Mouse (Mus musculus) common myeloid progenitor, adult 5-6 weeks (primary cell): ENCODE measurements at regions not wholly inside any gene's neighbourhood (a gene's known extent, or its start where the extent isn't known, plus 50 kb on each side); places are given as distances from the start of the nearest gene placed in this dataset.

Experiments
- ATAC-seq: replicated peaks from 2 replicates; pipeline ENCODE4 v1.8.0; 2016; ENCODE audit warnings: low read depth, mild to moderate bottlenecking, moderate TSS enrichment, inconsistent platforms; ENCODE audit not compliant: poor library complexity, severe bottlenecking

GRCm38 (mm10) chr13:37468304-37469178 lies 123.5 kb downstream of the Ly86 start:
- ATAC-seq, result no peak

- 0 out of 2 replicates have a peak, but pooled peaks have one; percentile 4 for ATAC-seq
Observed at GRCm38 (mm10) chr13:37470230-37470907, 125.4 kb downstream of the Ly86 start.

GRCm38 (mm10) chr13:37473359-37473758 lies 128.4 kb downstream of the Ly86 start:
- no peak for ATAC-seq

GRCm38 (mm10) chr13:37475804-37476203 lies 130.8 kb downstream of the Ly86 start:
- ATAC-seq, result peak; percentile 64

GRCm38 (mm10) chr13:37476256-37477053 lies 131.4 kb downstream of the Ly86 start:
- ATAC-seq, result peak; percentile 59

- no peak for ATAC-seq
Observed at GRCm38 (mm10) chr13:37477342-37477741, 132.3 kb downstream of the Ly86 start.

- ATAC-seq, result peak; percentile 62
Observed at GRCm38 (mm10) chr13:37477749-37478548, 132.9 kb downstream of the Ly86 start.

- ATAC-seq, result no peak
Observed at GRCm38 (mm10) chr13:37479182-37479691, 134.2 kb downstream of the Ly86 start.

GRCm38 (mm10) chr13:37481514-37481913 lies 136.5 kb downstream of the Ly86 start:
- ATAC-seq, result no peak

GRCm38 (mm10) chr13:37482038-37482437 lies 137.0 kb downstream of the Ly86 start:
- ATAC-seq, result no peak

- peak; percentile 90 for ATAC-seq
Observed at GRCm38 (mm10) chr13:37482589-37482988, 137.6 kb downstream of the Ly86 start.

GRCm38 (mm10) chr13:37483010-37483855 lies 138.2 kb downstream of the Ly86 start:
- peak; percentile 33 for ATAC-seq

- ATAC-seq, result no peak
Observed at GRCm38 (mm10) chr13:37484631-37485030, 139.6 kb downstream of the Ly86 start.

- no peak for ATAC-seq
Observed at GRCm38 (mm10) chr13:37492115-37493001, 147.3 kb downstream of the Ly86 start.

GRCm38 (mm10) chr13:37493331-37493730 lies 148.3 kb downstream of the Ly86 start:
- ATAC-seq, result no peak

GRCm38 (mm10) chr13:37495272-37495932 lies 150.4 kb downstream of the Ly86 start:
- no peak for ATAC-seq

GRCm38 (mm10) chr13:37497986-37498385 lies 153.0 kb downstream of the Ly86 start:
- 0 out of 2 replicates have a peak, but pooled peaks have one; percentile 32 for ATAC-seq
